28 mouse cellular contexts compared by ENCODE assay signal in genomic region chr11:44721976-44722375, GRCm38 (mm10).
"Had no signal": no experiment of that assay in that cellular context is flagged by ENCODE, and none has a peak within 500 bp of the region (broad histone marks: within the 10 kb centered on the region; RNA-seq: fewer than 3 reads in every experiment).

No protein-coding gene starts in this region.

- H3K4me1 ChIP-seq: embryonic facial prominence, embryonic 12.5 days; forebrain, embryonic 12.5 days; forebrain, embryonic 13.5 days; forebrain, embryonic 15.5 days had no signal

- H3K27me3 ChIP-seq: embryonic facial prominence, embryonic 12.5 days; embryonic facial prominence, embryonic 13.5 days; embryonic facial prominence, embryonic 15.5 days; forebrain, embryonic 12.5 days had no signal

- ATAC-seq: forebrain, embryonic 13.5 days; forebrain, embryonic 14.5 days; forebrain, embryonic 15.5 days; forebrain, embryonic 16.5 days; forebrain, postnatal 0 days had no signal

- H3K36me3 ChIP-seq: embryonic facial prominence, embryonic 10.5 days; embryonic facial prominence, embryonic 12.5 days; embryonic facial prominence, embryonic 13.5 days; embryonic facial prominence, embryonic 15.5 days; forebrain, embryonic 10.5 days; forebrain, embryonic 12.5 days; forebrain, embryonic 15.5 days had no signal

- H3K27ac ChIP-seq: embryonic facial prominence, embryonic 10.5 days; embryonic facial prominence, embryonic 12.5 days; embryonic facial prominence, embryonic 13.5 days; embryonic facial prominence, embryonic 15.5 days; forebrain, embryonic 10.5 days; forebrain, embryonic 12.5 days; forebrain, embryonic 13.5 days; forebrain, embryonic 15.5 days; gastrocnemius, adult 2 months; heart, adult 2 months had no signal

- DNase-seq: cerebellum, adult 2 months; cerebellum, adult 8-10 months; cerebellum, adult 9-10 months; cerebellum, adult 9-11 months; cerebellum, postnatal 10 days; cerebellum, postnatal 14 days; cerebellum, postnatal 25 days; cerebellum, postnatal 36 days; embryo, embryonic 11 days; forebrain, postnatal 0 days; gastrocnemius, adult 2 months; gastrocnemius, postnatal 10 days; gastrocnemius, postnatal 14 days; gastrocnemius, postnatal 25 days; gastrocnemius, postnatal 36 days; heart, adult 18-20 months; heart, adult 2 months had no signal

- H3K9ac ChIP-seq: embryonic facial prominence, embryonic 12.5 days; embryonic facial prominence, embryonic 13.5 days; embryonic facial prominence, embryonic 15.5 days; forebrain, embryonic 12.5 days; forebrain, embryonic 13.5 days; forebrain, embryonic 15.5 days; forebrain, postnatal 0 days had no signal

- H3K4me2 ChIP-seq: embryonic facial prominence, embryonic 12.5 days; embryonic facial prominence, embryonic 13.5 days; embryonic facial prominence, embryonic 15.5 days; forebrain, embryonic 12.5 days; forebrain, embryonic 13.5 days; forebrain, embryonic 15.5 days had no signal

- H3K9me3 ChIP-seq: embryonic facial prominence, embryonic 10.5 days; embryonic facial prominence, embryonic 12.5 days; embryonic facial prominence, embryonic 13.5 days; embryonic facial prominence, embryonic 15.5 days; forebrain, embryonic 10.5 days; forebrain, embryonic 12.5 days; forebrain, embryonic 13.5 days; forebrain, embryonic 15.5 days had no signal

- H3K4me3 ChIP-seq: embryonic facial prominence, embryonic 10.5 days; embryonic facial prominence, embryonic 12.5 days; embryonic facial prominence, embryonic 13.5 days; embryonic facial prominence, embryonic 15.5 days; erythroblast, embryonic 14.5 days; forebrain, embryonic 10.5 days; forebrain, embryonic 12.5 days; forebrain, embryonic 13.5 days; forebrain, embryonic 15.5 days; gastrocnemius, adult 2 months; heart, adult 2 months had no signal
